Mouse (Mus musculus): ENCODE measurements around the gene Nit1. TPM values are rescaled to one million over a fixed set of nuclear protein-coding genes. Genes with fewer than 3 reads are reported as not detected.
A peak's percentile ranks its signal among the peaks of the same experiment; 100 is the strongest.
"Not testable (repeated sequence)": the region's sequence is repeated elsewhere in the genome, so short reads cannot be mapped to it uniquely, and the experiment has no call there.

Nit1 gene
- total RNA-seq, 1 experiment from 2014 or later = 86.9 TPM

GRCm38 (mm10) chr1:171349210-171349609, 3.8 kb upstream of the Nit1 start:
- DNase-seq = no peak

- peak; percentile 36 for DNase-seq
These were observed 3.2 kb upstream of the Nit1 start for GRCm38 (mm10) chr1:171348665-171349064.

GRCm38 (mm10) chr1:171346095-171346450, 627 bp upstream of the Nit1 start:
- DNase-seq = no peak

- no peak for DNase-seq
These were observed 731 bp downstream of the Nit1 start for GRCm38 (mm10) chr1:171344715-171345114.

GRCm38 (mm10) chr1:171343922-171344677, 1.3 kb downstream of the Nit1 start:
- peak; percentile 47 for DNase-seq

GRCm38 (mm10) chr1:171342262-171343207, 2.9 kb downstream of the Nit1 start:
- no peak for DNase-seq

GRCm38 (mm10) chr1:171330216-171330560, 15.3 kb downstream of the Nit1 start:
- no peak for DNase-seq

- DNase-seq = peak; percentile 82
These were observed 15.8 kb downstream of the Nit1 start for GRCm38 (mm10) chr1:171329433-171330215.

GRCm38 (mm10) chr1:171328839-171329432, 16.5 kb downstream of the Nit1 start, which contains the start of gene Dedd:
Gene Dedd (plus strand): TSS chr1:171329145.
- DNase-seq = peak; percentile 85

- DNase-seq = no peak
These were observed 17.2 kb downstream of the Nit1 start for GRCm38 (mm10) chr1:171328244-171328643.

- DNase-seq = not testable (repeated sequence)
These were observed 18.9 kb downstream of the Nit1 start for GRCm38 (mm10) chr1:171326588-171326987.

GRCm38 (mm10) chr1:171325571-171325970, 19.9 kb downstream of the Nit1 start:
- no peak for DNase-seq

- DNase-seq = no peak
These were observed 23.4 kb downstream of the Nit1 start for GRCm38 (mm10) chr1:171322012-171322411.

- no peak for DNase-seq
These were observed 24.0 kb downstream of the Nit1 start for GRCm38 (mm10) chr1:171321415-171321814.

- no peak for DNase-seq
These were observed 25.3 kb downstream of the Nit1 start for GRCm38 (mm10) chr1:171320151-171320550.

GRCm38 (mm10) chr1:171319748-171320147, 25.7 kb downstream of the Nit1 start:
- no peak for DNase-seq

GRCm38 (mm10) chr1:171309321-171309720, 36.1 kb downstream of the Nit1 start:
- no peak for DNase-seq

- not testable (repeated sequence) for DNase-seq
These were observed 39.3 kb downstream of the Nit1 start for GRCm38 (mm10) chr1:171306157-171306556.

- DNase-seq = no peak
These were observed 47.2 kb downstream of the Nit1 start for GRCm38 (mm10) chr1:171298226-171298625.

GRCm38 (mm10) chr1:171295063-171295402, 50.4 kb downstream of the Nit1 start:
- no peak for DNase-seq

- DNase-seq = peak; percentile 74
These were observed 51.0 kb downstream of the Nit1 start, which contains the start of gene Ufc1 for GRCm38 (mm10) chr1:171294298-171295062. Gene Ufc1 (minus strand): TSS chr1:171295024.

All from adrenal gland, postnatal 25 days (tissue).